Mouse (Mus musculus): ENCODE results near the gene Snx8. TPM values are rescaled to one million over a fixed set of nuclear protein-coding genes. Genes with fewer than 3 reads are reported as not detected.

Snx8 gene
- total RNA-seq, 2 experiments from 2014 or later: 11.4 to 11.6 TPM

GRCm38 (mm10) chr5:140342880-140343279, 46.2 kb downstream of the Snx8 start:
- DNase-seq: no peak

GRCm38 (mm10) chr5:140339836-140340235, 49.2 kb downstream of the Snx8 start:
- DNase-seq: no peak

DNA sequence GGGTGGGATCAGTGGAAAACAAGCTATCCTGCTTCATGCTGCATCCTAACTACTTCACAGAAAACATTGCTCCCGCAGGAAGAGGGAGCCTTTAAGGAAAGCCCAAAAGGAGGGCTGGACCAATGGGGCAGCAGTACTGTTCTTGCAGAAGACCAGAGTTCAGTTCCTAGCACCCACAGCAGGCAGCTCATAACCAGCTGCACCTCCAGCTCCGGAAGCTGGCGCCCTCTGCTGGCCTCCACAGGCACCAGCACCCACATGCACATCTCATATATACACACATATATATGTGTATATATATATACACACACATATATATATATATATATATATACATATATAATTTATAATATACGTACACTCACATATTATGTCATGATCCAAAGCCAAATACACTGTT, 50.3 kb downstream of the Snx8 start:
- DNase-seq: no peak

DNA sequence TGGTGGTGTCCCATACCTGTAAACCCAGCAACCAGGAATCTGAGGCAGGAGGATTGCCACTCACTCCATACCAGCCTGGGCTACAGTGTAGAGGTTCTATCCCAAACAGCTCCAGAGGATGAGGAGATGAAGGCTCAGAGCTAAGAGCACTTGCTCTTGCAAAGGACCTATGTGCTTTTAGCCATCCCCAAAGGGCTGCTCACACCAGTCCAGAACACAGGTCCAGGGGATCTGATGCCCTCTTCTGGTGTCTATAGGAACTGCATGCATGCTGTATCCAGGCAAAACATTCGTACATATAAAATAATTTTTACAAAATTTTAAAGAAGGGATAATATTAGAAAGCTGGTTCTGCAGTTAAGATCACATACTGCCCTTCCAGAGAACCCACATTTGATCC, 52.4 kb downstream of the Snx8 start:
- DNase-seq: no peak

DNA sequence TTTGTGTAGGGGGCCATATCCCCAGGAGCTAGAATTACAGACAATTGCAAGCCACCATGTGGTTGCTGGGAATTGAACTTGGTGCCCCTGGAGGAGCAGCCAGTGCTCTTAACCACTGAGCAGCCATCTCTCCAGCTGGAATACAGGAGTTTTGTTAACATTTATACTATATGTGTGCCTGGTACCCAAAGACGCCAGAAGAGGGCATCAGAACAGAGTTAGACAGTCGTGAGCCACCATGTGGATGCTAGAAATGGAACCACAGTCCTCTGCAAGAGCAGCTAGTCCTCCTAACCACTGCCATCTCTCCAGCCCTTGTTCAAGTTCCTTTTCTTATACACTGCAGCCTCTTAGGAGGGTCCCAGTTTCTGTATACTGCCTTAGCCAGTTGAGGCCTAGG, 55.4 kb downstream of the Snx8 start:
- DNase-seq: no peak

GRCm38 (mm10) chr5:140332519-140332918, 56.5 kb downstream of the Snx8 start:
- DNase-seq: no peak

- DNase-seq: peak; percentile 71 to 78
Observed at GRCm38 (mm10) chr5:140331615-140332512, 57.2 kb downstream of the Snx8 start, which contains the start of gene Mrm2. Gene Mrm2 (minus strand): TSS chr5:140331898.

DNA sequence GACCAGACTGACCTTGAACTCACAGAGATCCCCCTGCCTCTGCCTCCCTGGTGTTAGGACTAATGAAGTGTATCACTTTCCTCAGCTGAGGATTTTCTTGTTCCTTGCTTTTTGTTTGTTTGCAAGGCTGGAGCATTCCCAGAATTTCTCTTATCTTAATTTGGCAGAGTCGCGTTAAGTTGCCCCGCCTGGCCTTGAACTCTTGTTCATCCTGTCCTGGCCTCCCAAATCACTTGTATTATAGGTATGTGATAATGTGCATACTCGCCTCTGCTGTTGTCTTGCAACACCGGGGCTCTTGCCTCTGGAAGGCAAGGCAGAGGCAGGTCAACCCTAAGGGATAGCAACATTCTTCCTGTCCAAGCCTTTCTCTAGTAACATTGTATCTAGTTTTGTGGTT, 65.0 kb downstream of the Snx8 start:
- no peak for DNase-seq

DNA sequence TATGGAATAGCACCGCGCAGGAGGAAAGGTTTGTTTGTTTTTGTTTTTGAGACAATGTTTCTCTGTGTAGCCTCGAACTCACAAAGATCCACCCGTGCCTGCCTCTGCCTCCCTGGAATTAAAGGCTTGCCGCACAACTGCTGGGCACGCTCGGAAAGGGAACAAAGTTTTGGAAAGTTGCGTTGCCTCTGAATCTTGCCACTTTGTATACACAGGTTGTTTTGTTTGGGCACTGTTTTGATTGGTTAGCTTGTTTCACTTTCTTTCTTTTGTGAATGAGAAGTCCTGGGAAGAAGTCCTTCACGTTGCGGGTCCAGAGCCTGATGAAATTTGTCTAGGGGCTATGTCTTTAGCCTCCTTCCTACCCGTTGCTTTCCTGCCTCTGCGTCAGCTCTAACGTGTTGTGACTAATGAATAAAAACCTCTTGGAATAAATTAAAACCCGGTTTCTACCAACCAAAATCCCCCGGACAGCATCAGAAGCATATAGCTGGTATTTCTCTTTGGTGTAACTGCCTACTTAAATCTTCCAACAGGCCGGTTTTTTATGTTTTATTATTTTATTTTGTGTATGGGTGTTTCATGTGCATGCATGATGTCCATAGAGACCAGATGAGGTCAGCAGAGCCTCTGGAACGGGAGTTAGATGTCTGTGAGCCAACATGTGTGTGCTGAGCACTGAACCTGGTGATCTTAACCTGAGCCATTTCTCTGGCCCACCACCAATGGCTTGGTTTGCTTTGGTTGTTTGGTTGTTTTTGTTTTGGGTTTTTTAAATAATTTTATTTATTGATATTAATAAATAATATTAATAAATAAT, 67.1 kb downstream of the Snx8 start:
- no peak for DNase-seq

DNA sequence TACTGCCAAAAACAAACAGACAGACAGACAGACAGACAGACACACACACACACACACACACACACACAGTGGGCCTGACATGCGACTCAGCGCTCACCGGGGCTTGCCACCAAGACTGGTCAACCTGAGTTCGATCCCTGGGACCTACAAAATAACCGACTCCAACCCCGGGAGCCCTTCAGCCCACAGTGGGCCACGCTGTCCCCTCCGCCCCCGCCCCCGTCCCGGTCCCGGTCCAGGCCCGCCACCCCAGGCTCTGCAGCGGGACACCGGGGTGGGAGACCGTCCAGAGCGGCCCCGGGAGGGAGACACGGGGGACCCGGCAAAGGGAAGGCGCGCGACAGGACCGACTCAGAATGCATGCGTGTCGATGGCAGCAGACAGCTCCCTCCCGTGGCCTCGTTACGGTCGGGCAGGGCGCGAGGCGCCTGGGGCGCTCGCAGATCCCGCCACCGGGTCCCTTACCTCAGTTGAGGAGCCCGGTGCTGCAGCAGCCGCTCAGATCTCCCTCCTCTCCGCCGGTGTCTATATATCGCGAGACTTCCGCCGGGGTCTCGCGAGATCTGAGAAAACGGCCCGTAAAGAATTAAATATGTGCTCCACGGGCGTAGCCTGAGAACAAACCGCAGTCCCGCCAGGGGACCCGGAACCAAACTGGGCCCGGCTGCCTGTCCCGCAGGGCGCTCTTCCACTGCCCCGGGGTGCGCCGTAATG, 67.9 kb downstream of the Snx8 start, which contains the start of the genes Mad1l1 and Nudt1:
TSS of gene Mad1l1 (minus strand) at position 511 of the 714 bp plus-strand sequence.
TSS of gene Nudt1 (plus strand) at position 615 of the 714 bp plus-strand sequence.
- DNase-seq: peak; percentile 85 to 88

DNA sequence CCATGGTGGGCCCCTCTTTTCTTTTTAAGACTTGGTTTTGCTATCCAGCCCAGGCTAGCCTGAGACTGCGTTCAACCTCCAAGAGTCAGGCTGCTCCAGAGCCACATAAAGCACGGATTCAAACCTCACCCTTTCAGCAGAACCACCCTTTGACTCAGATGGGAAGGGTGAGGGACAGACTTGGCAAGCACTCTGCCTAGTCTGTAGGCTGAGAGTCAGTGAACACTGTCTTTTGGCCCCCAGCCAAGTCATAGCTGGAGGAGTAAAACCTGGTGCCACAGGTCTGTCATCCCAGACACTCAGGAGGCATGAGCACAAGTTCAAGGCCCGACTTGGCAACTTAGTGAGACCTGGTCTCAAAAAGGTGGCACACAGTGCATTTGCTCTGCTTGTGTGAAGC, 72.3 kb downstream of the Snx8 start:
- no peak for DNase-seq

DNA sequence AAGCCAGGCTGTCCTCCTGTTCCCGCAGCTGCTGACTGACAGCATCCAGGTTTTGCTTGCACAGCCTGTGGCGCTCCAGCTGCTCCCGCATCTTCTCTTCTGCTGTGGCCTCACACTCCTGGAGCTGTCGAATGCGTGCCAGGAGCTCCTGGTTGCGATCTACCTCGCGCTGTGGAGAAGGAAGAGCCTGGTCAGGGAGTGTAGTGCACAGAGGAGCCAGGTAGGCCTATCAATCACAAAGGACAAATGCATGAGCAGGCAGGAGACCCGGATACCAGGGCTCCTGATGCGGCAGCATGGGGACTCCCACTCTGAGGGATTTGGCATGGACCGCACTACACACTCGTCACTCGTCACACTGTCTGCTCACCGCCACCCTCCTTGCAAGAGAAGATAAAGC, 81.5 kb downstream of the Snx8 start:
- no peak for DNase-seq

GRCm38 (mm10) chr5:140306016-140306415, 83.0 kb downstream of the Snx8 start:
- no peak for DNase-seq

GRCm38 (mm10) chr5:140298291-140298690, 90.8 kb downstream of the Snx8 start:
- DNase-seq: no peak

DNA sequence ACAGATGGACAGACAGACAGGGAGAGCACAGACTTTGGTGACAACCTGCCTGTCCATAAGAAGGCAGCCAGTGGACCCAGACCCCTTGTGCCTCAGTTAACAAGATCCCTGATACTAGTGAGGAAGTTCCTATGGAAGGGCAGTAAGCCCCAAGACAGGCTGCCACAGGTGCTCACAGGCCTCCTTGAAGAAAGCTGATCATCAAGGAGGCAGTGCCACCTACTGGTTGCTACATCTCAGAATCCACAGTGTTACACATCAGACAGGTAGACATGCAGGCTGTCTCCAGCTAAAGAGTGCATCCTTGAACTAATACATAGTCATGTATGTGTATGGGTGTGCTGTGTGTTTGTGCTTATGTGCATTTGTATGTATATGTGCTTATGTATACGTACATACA, 96.9 kb downstream of the Snx8 start:
- DNase-seq: peak in 1 of 2 experiments; percentile 49

Small RNA genes lying within 50 kb of the gene (microRNA-seq; reads per million reads assigned to microRNA genes)
- 0.63 to 1.5 reads per million in 2 experiments for gene Mir7038

Other genes with a start within 250 kb of the Snx8 start
- gene Mad1l1, start 67.7 kb downstream of the Snx8 start, total RNA-seq (2021): 10 to 100 TPM; 15.2 to 16.3 TPM
- 1 to 10 TPM; 4.0 to 5.6 TPM for gene Nudt1, start 67.6 kb downstream of the Snx8 start, total RNA-seq (2021)
- 1 to 10 TPM; 9.6 to 9.9 TPM for gene Mrm2, start 57.4 kb downstream of the Snx8 start, total RNA-seq (2021)
- 10 to 100 TPM; 89.9 to 95.7 TPM for gene Eif3b, start 30.1 kb upstream of the Snx8 start, total RNA-seq (2021)
- gene Gm4869, start 56.4 kb upstream of the Snx8 start, total RNA-seq (2021): not detected
- gene Chst12, start 116.3 kb upstream of the Snx8 start, total RNA-seq (2021): 10 to 100 TPM; 18.9 to 19.2 TPM
- gene Grifin, start 175.8 kb upstream of the Snx8 start, total RNA-seq (2021): under 1 TPM in 1 of 2 experiments, not detected in 1; 0.62 TPM
- 10 to 100 TPM; 20.3 to 30.8 TPM for gene Lfng, start 218.1 kb upstream of the Snx8 start, total RNA-seq (2021)